Mouse (Mus musculus) forebrain, embryonic 16.5 days (tissue): Measurements from ENCODE around the gene Gtf2i. TPM values are rescaled to one million over a fixed set of nuclear protein-coding genes. Genes with fewer than 3 reads are reported as not detected.

Experiments used
- ATAC-seq: fragments of 200-750 bp; cut with Nextera tagmentation; 2 replicates; pipeline ENCODE4 v1.8.0; 2017; ENCODE audit warnings: mild to moderate bottlenecking, moderate library complexity
- H3K27ac ChIP-seq: fragments of 300-500 bp; sonication (generic); 2 replicates; pipeline ENCODE4 v1.5.1; 2014; ENCODE audit warnings: low read length, control low read depth
- H3K27me3 ChIP-seq: fragments of 300-500 bp; sonication (generic); replicated peaks from 2 replicates; pipeline ENCODE4 v1.6.1; 2014; ENCODE audit warnings: low read length; ENCODE audit not compliant: control insufficient read depth, insufficient read depth
- H3K36me3 ChIP-seq: fragments of 300-500 bp; sonication (generic); 2 replicates; pipeline ENCODE4 v1.6.1; 2014; ENCODE audit not compliant: control insufficient read depth, insufficient read depth
- H3K4me1 ChIP-seq: fragments of 300-500 bp; sonication (generic); replicated peaks from 2 replicates; pipeline ENCODE4 v1.6.1; 2014; ENCODE audit warnings: low read length; ENCODE audit not compliant: control insufficient read depth, insufficient read depth
- H3K4me2 ChIP-seq: fragments of 300-500 bp; sonication (generic); 2 replicates; pipeline ENCODE4 v1.6.1; 2014; ENCODE audit warnings: mild to moderate bottlenecking, low read length, control low read depth
- H3K4me3 ChIP-seq: fragments of 300-500 bp; sonication (generic); replicated peaks from 2 replicates; pipeline ENCODE4 v1.5.1; 2014; ENCODE audit warnings: mild to moderate bottlenecking, low read length, control low read depth
- H3K9ac ChIP-seq: fragments of 300-500 bp; sonication (generic); replicated peaks from 2 replicates; pipeline ENCODE4 v1.6.1; 2014; ENCODE audit warnings: low read depth, low read length, control low read depth
- H3K9me3 ChIP-seq: fragments of 300-500 bp; sonication (generic); 2 replicates; pipeline ENCODE4 v1.6.1; 2016; ENCODE audit warnings: low read length; ENCODE audit not compliant: control insufficient read depth
- WGBS: fragments of 180-500 bp; shearing (Covaris S2); extraction: QIAGEN DNeasy Blood & Tissue Kit; methylation state at CpG from one replicate; pipeline ENCODE4 v1.1.7; 2014; 5-methylcytosine and 5-hydroxymethylcytosine counted together
- polyA plus RNA-seq: library from polyadenylated mRNA; unstranded; fragments of >200 nt; fragmentation: Nextera tagmentation; extraction: Ambion mirVana; gene quantifications from 2 replicates; pipeline ENCODE4 v1.2.1, GENCODE M21; 2015

The Gtf2i gene
- polyA plus RNA-seq, 1 experiment from 2014 or later = 168 TPM

- WGBS = 86% methylated on average over 11 of the region's 11 CpGs
Measured at GRCm38 (mm10) chr5:134275021-134275420, 39.5 kb downstream of the Gtf2i start.

GRCm38 (mm10) chr5:134273761-134274160 is 40.8 kb downstream of the Gtf2i start:
- no peak overlapping the region for H3K4me3 ChIP-seq
- H3K27me3 ChIP-seq = no peaks in the 10 kb centered on the region
- 88% methylated on average over 8 of the region's 8 CpGs for WGBS
- H3K4me2 ChIP-seq = no peak overlapping the region
- no peak overlapping the region for H3K9ac ChIP-seq
- peaks cover 22% of the 10 kb centered on the region for H3K36me3 ChIP-seq
- no peak for ATAC-seq
- H3K9me3 ChIP-seq = no peaks in the 10 kb centered on the region
- no peak overlapping the region for H3K27ac ChIP-seq
- H3K4me1 ChIP-seq = no peaks in the 10 kb centered on the region

More at GRCm38 (mm10) chr5:134275021-134275420, 39.5 kb downstream of the Gtf2i start:
- H3K9ac ChIP-seq = no peak overlapping the region
- peaks cover 27% of the 10 kb centered on the region for H3K36me3 ChIP-seq
- H3K27me3 ChIP-seq = no peaks in the 10 kb centered on the region
- no peak overlapping the region for H3K27ac ChIP-seq
- H3K4me3 ChIP-seq = no peak overlapping the region
- no peaks in the 10 kb centered on the region for H3K4me1 ChIP-seq
- no peak overlapping the region for H3K4me2 ChIP-seq
- ATAC-seq = no peak
- no peaks in the 10 kb centered on the region for H3K9me3 ChIP-seq

- Histone ChIP-seq H3K27ac (no peak overlapping the region), H3K36me3 (peaks cover 21% of the 10 kb centered on the region), H3K4me2 (no peak overlapping the region), H3K4me3 (no peak overlapping the region), H3K4me1 (no peaks in the 10 kb centered on the region), H3K9ac (no peak overlapping the region), H3K9me3 (no peaks in the 10 kb centered on the region), H3K27me3 (no peaks in the 10 kb centered on the region)
- ATAC-seq = no peak
- WGBS = 80% methylated on average over 11 of the region's 11 CpGs
Measured at GRCm38 (mm10) chr5:134272761-134273160, 41.8 kb downstream of the Gtf2i start.

- Histone ChIP-seq H3K27ac (no peak overlapping the region), H3K4me2 (no peak overlapping the region), H3K4me1 (no peaks in the 10 kb centered on the region), H3K9ac (no peak overlapping the region), H3K27me3 (no peaks in the 10 kb centered on the region), H3K36me3 (peaks cover 22% of the 10 kb centered on the region), H3K9me3 (no peaks in the 10 kb centered on the region), H3K4me3 (no peak overlapping the region)
- ATAC-seq = no peak
- 86% methylated on average over 11 of the region's 11 CpGs for WGBS
Measured at GRCm38 (mm10) chr5:134271421-134271820, 43.1 kb downstream of the Gtf2i start.

GRCm38 (mm10) chr5:134270566-134270965 is 44.0 kb downstream of the Gtf2i start:
- H3K27me3 ChIP-seq = no peaks in the 10 kb centered on the region
- H3K36me3 ChIP-seq = peaks cover 22% of the 10 kb centered on the region
- no peaks in the 10 kb centered on the region for H3K4me1 ChIP-seq
- 91% methylated on average over 4 of the region's 4 CpGs for whole genome bisulfite sequencing
- H3K4me3 ChIP-seq = no peak overlapping the region
- H3K9ac ChIP-seq = no peak overlapping the region
- ATAC-seq = no peak
- H3K9me3 ChIP-seq = no peaks in the 10 kb centered on the region
- H3K4me2 ChIP-seq = no peak overlapping the region
- no peak overlapping the region for H3K27ac ChIP-seq

- H3K4me1 ChIP-seq = no peaks in the 10 kb centered on the region
- H3K9me3 ChIP-seq = no peaks in the 10 kb centered on the region
- no peak overlapping the region for H3K27ac ChIP-seq
- no peaks in the 10 kb centered on the region for H3K27me3 ChIP-seq
- 83% methylated on average over 5 of the region's 5 CpGs for WGBS
- peaks cover 27% of the 10 kb centered on the region for H3K36me3 ChIP-seq
- H3K4me2 ChIP-seq = no peak overlapping the region
- no peak overlapping the region for H3K9ac ChIP-seq
- ATAC-seq = no peak
- H3K4me3 ChIP-seq = no peak overlapping the region
Measured at GRCm38 (mm10) chr5:134269751-134270150, 44.8 kb downstream of the Gtf2i start.

- H3K9ac ChIP-seq = no peak overlapping the region
- ATAC-seq = no peak
- H3K4me1 ChIP-seq = no peaks in the 10 kb centered on the region
- WGBS = 94% methylated on average over 8 of the region's 8 CpGs
- no peaks in the 10 kb centered on the region for H3K9me3 ChIP-seq
- H3K4me2 ChIP-seq = no peak overlapping the region
- H3K27ac ChIP-seq = no peak overlapping the region
- H3K36me3 ChIP-seq = peaks cover 28% of the 10 kb centered on the region
- no peaks in the 10 kb centered on the region for H3K27me3 ChIP-seq
- H3K4me3 ChIP-seq = no peak overlapping the region
Measured at GRCm38 (mm10) chr5:134268751-134269150, 45.8 kb downstream of the Gtf2i start.

GRCm38 (mm10) chr5:134266404-134266803 is 48.2 kb downstream of the Gtf2i start:
- no peak overlapping the region for H3K9ac ChIP-seq
- H3K27ac ChIP-seq = no peak overlapping the region
- peaks cover 39% of the 10 kb centered on the region for H3K36me3 ChIP-seq
- WGBS = 88% methylated on average over 18 of the region's 18 CpGs
- H3K4me3 ChIP-seq = no peak overlapping the region
- no peak overlapping the region for H3K4me2 ChIP-seq
- no peaks in the 10 kb centered on the region for H3K9me3 ChIP-seq
- H3K27me3 ChIP-seq = no peaks in the 10 kb centered on the region
- no peak for ATAC-seq
- no peaks in the 10 kb centered on the region for H3K4me1 ChIP-seq

- Histone ChIP-seq H3K4me1 (no peaks in the 10 kb centered on the region), H3K27me3 (no peaks in the 10 kb centered on the region), H3K27ac (no peak overlapping the region), H3K9me3 (no peaks in the 10 kb centered on the region), H3K9ac (no peak overlapping the region), H3K4me3 (no peak overlapping the region), H3K4me2 (no peak overlapping the region), H3K36me3 (peaks cover 44% of the 10 kb centered on the region)
- ATAC-seq = no peak
- 85% methylated on average over 2 of the region's 2 CpGs for WGBS
Measured at GRCm38 (mm10) chr5:134265890-134266289, 48.7 kb downstream of the Gtf2i start.

GRCm38 (mm10) chr5:134260001-134260636 is 54.4 kb downstream of the Gtf2i start:
- no peak overlapping the region for H3K9ac ChIP-seq
- ATAC-seq = no peak
- H3K36me3 ChIP-seq = peaks cover 63% of the 10 kb centered on the region
- no peaks in the 10 kb centered on the region for H3K9me3 ChIP-seq
- H3K4me1 ChIP-seq = no peaks in the 10 kb centered on the region
- no peak overlapping the region for H3K4me2 ChIP-seq
- no peak overlapping the region for H3K4me3 ChIP-seq
- WGBS = 89% methylated on average over 9 of the region's 9 CpGs
- no peaks in the 10 kb centered on the region for H3K27me3 ChIP-seq
- no peak overlapping the region for H3K27ac ChIP-seq
